ENCODE assay signal across 12 mouse cellular contexts in genomic region chr6:126003002-126003742, GRCm38 (mm10).
A peak's percentile ranks its signal among the peaks of the same experiment; 100 is the strongest.
DNase-seq lines count a peak whose midpoint lies in the region; ATAC-seq and TF ChIP-seq lines count a peak whose summit lies in the region.
"Had no signal": no experiment of that assay in that cellular context is flagged by ENCODE, and none has a peak within 500 bp of the region (broad histone marks: within the 10 kb centered on the region; RNA-seq: fewer than 3 reads in every experiment).

No protein-coding gene starts in this region.

- H3K27ac ChIP-seq in hindbrain, embryonic 11.5 days (ENCODE audit: low read depth, low read length), result no peak overlapping the region
- H3K27ac ChIP-seq in hindbrain, embryonic 14.5 days, result no peak overlapping the region
- H3K27ac ChIP-seq in ES-E14 (ENCODE audit: insufficient read depth, low read depth, low read length, poor library complexity, severe bottlenecking), result no peak overlapping the region
- H3K27ac ChIP-seq in embryonic facial prominence, embryonic 11.5 days (replicated peaks; ENCODE audit: low read depth, low read length), result peak overlapping the region; percentile 83
- peak overlapping the region; percentile 90 for H3K27ac ChIP-seq in limb, embryonic 12.5 days
- no peak overlapping the region for H3K27ac ChIP-seq in hindbrain, postnatal 0 days
- H3K27ac ChIP-seq: left cerebral cortex, adult 2 months had no signal

- ATAC-seq in hindbrain, embryonic 11.5 days (ENCODE audit: low FRiP score), result peak; percentile 76
- no peak for ATAC-seq in hindbrain, embryonic 14.5 days (ENCODE audit: low FRiP score)
- peak; percentile 91 for ATAC-seq in embryonic facial prominence, embryonic 11.5 days (replicated peaks; ENCODE audit: insufficient number of reproducible peaks, low FRiP score, low TSS enrichment, low read depth)
- peak; percentile 77 for ATAC-seq in limb, embryonic 12.5 days (ENCODE audit: insufficient number of reproducible peaks, insufficient read depth, low FRiP score, low TSS enrichment, low read depth)
- no peak for ATAC-seq in hindbrain, postnatal 0 days
- no peak for ATAC-seq in megakaryocyte progenitor cell, adult 5-6 weeks (replicated peaks; ENCODE audit: poor library complexity)

- H3K4me1 ChIP-seq in hindbrain, embryonic 11.5 days (replicated peaks; ENCODE audit: control insufficient read depth, insufficient read depth, low read length), result no peaks in the 10 kb centered on the region
- no peaks in the 10 kb centered on the region for H3K4me1 ChIP-seq in hindbrain, embryonic 14.5 days (replicated peaks; ENCODE audit: control insufficient read depth, insufficient read depth, low read length)
- peaks cover 0 to 11% of the 10 kb centered on the region in 2 experiments; a peak in 1 of 4 replicates for H3K4me1 ChIP-seq in ES-E14 (ENCODE audit: control insufficient read depth in 2 of 2, insufficient read depth in 2 of 2, low read length in 2 of 2, poor library complexity in 1 of 2)
- H3K4me1 ChIP-seq in embryonic facial prominence, embryonic 11.5 days (ENCODE audit: control insufficient read depth, insufficient read depth, low read length), result peaks cover 15% of the 10 kb centered on the region
- H3K4me1 ChIP-seq in limb, embryonic 12.5 days (replicated peaks), result peaks cover 35% of the 10 kb centered on the region
- no peaks in the 10 kb centered on the region for H3K4me1 ChIP-seq in hindbrain, postnatal 0 days (ENCODE audit: insufficient read depth, low read length)

- H3K4me2 ChIP-seq in hindbrain, embryonic 11.5 days (replicated peaks; ENCODE audit: low read depth, low read length), result no peak overlapping the region
- no peak overlapping the region for H3K4me2 ChIP-seq in hindbrain, embryonic 14.5 days (replicated peaks)
- H3K4me2 ChIP-seq in embryonic facial prominence, embryonic 11.5 days (ENCODE audit: low read depth, low read length), result no peak overlapping the region
- H3K4me2 ChIP-seq in limb, embryonic 12.5 days, result no peak overlapping the region
- H3K4me2 ChIP-seq in hindbrain, postnatal 0 days (ENCODE audit: low read depth, low read length), result no peak overlapping the region

- WGBS in hindbrain, embryonic 11.5 days, result 9% methylated on average over 4 of the region's 4 CpGs
- 3% methylated on average over 4 of the region's 4 CpGs for WGBS in hindbrain, embryonic 14.5 days
- WGBS in embryonic facial prominence, embryonic 11.5 days, result 1% methylated on average over 4 of the region's 4 CpGs
- WGBS in limb, embryonic 12.5 days, result 13% methylated on average over 4 of the region's 4 CpGs
- WGBS in hindbrain, postnatal 0 days, result 21% methylated on average over 4 of the region's 4 CpGs

- no peak overlapping the region for H3K4me3 ChIP-seq in hindbrain, embryonic 11.5 days (ENCODE audit: low read depth, low read length)
- no peak overlapping the region for H3K4me3 ChIP-seq in hindbrain, embryonic 14.5 days (replicated peaks; ENCODE audit: low read length)
- H3K4me3 ChIP-seq in ES-E14 (ENCODE audit: insufficient read depth in 1 of 2, low read depth in 1 of 2, low read length in 2 of 2, poor library complexity in 1 of 2, severe bottlenecking in 1 of 2), result no peak overlapping the region
- H3K4me3 ChIP-seq in embryonic facial prominence, embryonic 11.5 days (ENCODE audit: low read depth, low read length), result no peak overlapping the region
- no peak overlapping the region for H3K4me3 ChIP-seq in limb, embryonic 12.5 days (replicated peaks)
- H3K4me3 ChIP-seq in hindbrain, postnatal 0 days (ENCODE audit: low read length), result no peak overlapping the region
- H3K4me3 ChIP-seq: left cerebral cortex, adult 2 months had no signal

- H3K27me3 ChIP-seq in hindbrain, embryonic 11.5 days (ENCODE audit: control insufficient read depth, insufficient read depth, low read length), result no peaks in the 10 kb centered on the region
- H3K27me3 ChIP-seq in hindbrain, embryonic 14.5 days (ENCODE audit: control insufficient read depth, insufficient read depth, low read length), result no peaks in the 10 kb centered on the region
- H3K27me3 ChIP-seq in embryonic facial prominence, embryonic 11.5 days (ENCODE audit: control insufficient read depth, insufficient read depth, low read length), result no peaks in the 10 kb centered on the region
- H3K27me3 ChIP-seq in limb, embryonic 12.5 days, result no peaks in the 10 kb centered on the region
- no peaks in the 10 kb centered on the region for H3K27me3 ChIP-seq in hindbrain, postnatal 0 days (ENCODE audit: insufficient read depth, low read length)

- in situ Hi-C loops in ES-E14 (cut with MboI; ENCODE audit: low sequenced_read_pairs in 2 of 2, unreplicated experiment in 2 of 2), result no loop called here

- DNase-seq in hindbrain, embryonic 11.5 days (ENCODE audit: low spot score), result peak; percentile 56
- DNase-seq in hindbrain, embryonic 14.5 days (ENCODE audit: low spot score), result no peak
- DNase-seq in ES-E14 (ENCODE audit: low read depth, low spot score), result peak; percentile 28
- DNase-seq in embryonic facial prominence, embryonic 11.5 days (ENCODE audit: low spot score), result peak; percentile 87
- no peak for DNase-seq in thymus, adult 18-20 months
- no peak for DNase-seq in hindbrain, postnatal 0 days (ENCODE audit: low spot score)
- DNase-seq: cerebellum, adult 18-20 months; gastrocnemius, postnatal 14 days; thymus, postnatal 14 days had no signal

- H3K9me3 ChIP-seq in hindbrain, embryonic 11.5 days (ENCODE audit: control insufficient read depth, low read length), result no peaks in the 10 kb centered on the region
- H3K9me3 ChIP-seq in hindbrain, embryonic 14.5 days (ENCODE audit: control insufficient read depth, low read length), result no peaks in the 10 kb centered on the region
- H3K9me3 ChIP-seq in ES-E14 (ENCODE audit: control insufficient read depth, insufficient read depth, low read depth, low read length), result no peaks in the 10 kb centered on the region
- H3K9me3 ChIP-seq in embryonic facial prominence, embryonic 11.5 days (replicated peaks; ENCODE audit: control insufficient read depth, low read length), result no peaks in the 10 kb centered on the region
- H3K9me3 ChIP-seq in limb, embryonic 12.5 days, result no peaks in the 10 kb centered on the region
- H3K9me3 ChIP-seq in hindbrain, postnatal 0 days (ENCODE audit: low read length), result no peaks in the 10 kb centered on the region

- no peak overlapping the region for H3K9ac ChIP-seq in hindbrain, embryonic 11.5 days (ENCODE audit: low read depth, low read length)
- H3K9ac ChIP-seq in hindbrain, embryonic 14.5 days, result no peak overlapping the region
- no peak overlapping the region for H3K9ac ChIP-seq in ES-E14 (ENCODE audit: insufficient read depth, low read depth, low read length, poor library complexity, severe bottlenecking)
- no peak overlapping the region; the same call in 1 of the 2 replicates for H3K9ac ChIP-seq in embryonic facial prominence, embryonic 11.5 days (replicated peaks; ENCODE audit: low read length)
- H3K9ac ChIP-seq in limb, embryonic 12.5 days (replicated peaks), result no peak overlapping the region
- H3K9ac ChIP-seq in hindbrain, postnatal 0 days (replicated peaks; ENCODE audit: low read length), result no peak overlapping the region

- TF ChIP-seq CTCF in hindbrain, postnatal 0 days (IDR thresholded peaks at IDR 0.05; ENCODE audit: low read depth), result no peak

- H3K36me3 ChIP-seq in hindbrain, embryonic 11.5 days (ENCODE audit: control insufficient read depth, insufficient read depth, low read length), result no peaks in the 10 kb centered on the region
- H3K36me3 ChIP-seq in hindbrain, embryonic 14.5 days (replicated peaks; ENCODE audit: control insufficient read depth, insufficient read depth), result no peaks in the 10 kb centered on the region
- H3K36me3 ChIP-seq in ES-E14 (ENCODE audit: control insufficient read depth, insufficient read depth, low read length, poor library complexity, severe bottlenecking), result no peaks in the 10 kb centered on the region
- H3K36me3 ChIP-seq in embryonic facial prominence, embryonic 11.5 days (replicated peaks; ENCODE audit: control insufficient read depth, insufficient read depth, low read depth, low read length), result no peaks in the 10 kb centered on the region
- H3K36me3 ChIP-seq in limb, embryonic 12.5 days, result no peaks in the 10 kb centered on the region
- H3K36me3 ChIP-seq in hindbrain, postnatal 0 days (ENCODE audit: insufficient read depth, low read length), result no peaks in the 10 kb centered on the region

TF ChIP-seq in ES-E14, 5 proteins besides CTCF, POLR2A, EP300 and RAD21:
- TF ChIP-seq CHD2 (IDR thresholded peaks at IDR 0.05; ENCODE audit: low read depth, low read length), result no peak
- TF ChIP-seq MAFK (IDR thresholded peaks at IDR 0.05; ENCODE audit: insufficient read depth, low read depth, low read length), result no peak
- no peak for TF ChIP-seq HCFC1 (IDR thresholded peaks at IDR 0.05; ENCODE audit: borderline replicate concordance, insufficient read depth, low read length)
- no peak for TF ChIP-seq ZNF384 (IDR thresholded peaks at IDR 0.05; ENCODE audit: low read depth, low read length)
- TF ChIP-seq ZC3H11A (IDR thresholded peaks at IDR 0.05; ENCODE audit: borderline replicate concordance, low read depth, low read length), result no peak

Comparison
In these comparisons a context has a peak if more than half of its experiments do, and no peak if none do; other contexts are left out.
1. ATAC-seq: peak in hindbrain, embryonic 11.5 days (single experiment), embryonic facial prominence, embryonic 11.5 days (single experiment) and limb, embryonic 12.5 days (single experiment); none in hindbrain, embryonic 14.5 days (single experiment), hindbrain, postnatal 0 days (single experiment) and megakaryocyte progenitor cell, adult 5-6 weeks (single experiment).
2. DNase-seq: peak in hindbrain, embryonic 11.5 days (single experiment), ES-E14 (single experiment) and embryonic facial prominence, embryonic 11.5 days (single experiment); none in hindbrain, embryonic 14.5 days (single experiment), thymus, adult 18-20 months (0 of 2) and hindbrain, postnatal 0 days (single experiment).
3. H3K27ac ChIP-seq: peak in embryonic facial prominence, embryonic 11.5 days (single experiment) and limb, embryonic 12.5 days (single experiment); none in hindbrain, embryonic 11.5 days (single experiment), hindbrain, embryonic 14.5 days (single experiment), ES-E14 (single experiment) and hindbrain, postnatal 0 days (single experiment).